Mouse (Mus musculus) intestine, embryonic 16.5 days (tissue): ENCODE results near the gene Zbtb38. TPM values are rescaled to one million over a fixed set of nuclear protein-coding genes. Genes with fewer than 3 reads are reported as not detected.

Experiments
- ATAC-seq: fragments of 200-750 bp; cut with Nextera tagmentation; 2 replicates; pipeline ENCODE4 v1.8.0; 2017; ENCODE audit warnings: moderate TSS enrichment, moderate library complexity
- H3K27ac ChIP-seq: fragments of 300-500 bp; sonication (generic); 2 replicates; pipeline ENCODE4 v1.5.1; 2014; ENCODE audit warnings: mild to moderate bottlenecking, low read length
- H3K27me3 ChIP-seq: fragments of 300-500 bp; sonication (generic); replicated peaks from 2 replicates; pipeline ENCODE4 v1.6.1; 2014; ENCODE audit warnings: low read length, control low read depth, mixed read lengths; ENCODE audit not compliant: control insufficient read depth, insufficient read depth
- H3K36me3 ChIP-seq: fragments of 300-500 bp; sonication (generic); 2 replicates; pipeline ENCODE4 v1.6.1; 2014; ENCODE audit warnings: low read length, control low read depth; ENCODE audit not compliant: control insufficient read depth, insufficient read depth
- H3K4me1 ChIP-seq: fragments of 300-500 bp; sonication (generic); 2 replicates; pipeline ENCODE4 v1.6.1; 2014; ENCODE audit warnings: low read length, control low read depth, mixed read lengths; ENCODE audit not compliant: control insufficient read depth, insufficient read depth
- H3K4me2 ChIP-seq: fragments of 300-500 bp; sonication (generic); 2 replicates; pipeline ENCODE4 v1.6.1; 2014; ENCODE audit warnings: low read depth, low read length, control low read depth
- H3K4me3 ChIP-seq: fragments of 300-500 bp; sonication (generic); 2 replicates; pipeline ENCODE4 v1.5.1; 2014; ENCODE audit warnings: mild to moderate bottlenecking, low read length
- H3K9ac ChIP-seq: fragments of 300-500 bp; sonication (generic); 2 replicates; pipeline ENCODE4 v1.6.1; 2014; ENCODE audit warnings: low read depth, low read length
- H3K9me3 ChIP-seq: fragments of 300-500 bp; sonication (generic); 2 replicates; pipeline ENCODE4 v1.6.1; 2016; ENCODE audit warnings: low read length, control low read depth; ENCODE audit not compliant: control insufficient read depth
- WGBS: fragments of 180-500 bp; shearing (Covaris S2); extraction: QIAGEN DNeasy Blood & Tissue Kit; methylation state at CpG from one replicate; pipeline ENCODE4 v1.1.7; 2014; 5-methylcytosine and 5-hydroxymethylcytosine counted together
- polyA plus RNA-seq: library from polyadenylated mRNA; unstranded; fragments of >200 nt; fragmentation: Nextera tagmentation; extraction: Ambion mirVana; gene quantifications from 2 replicates; pipeline ENCODE4 v1.2.1, GENCODE M21; 2015

Zbtb38 gene
- polyA plus RNA-seq, 1 experiment from 2014 or later: 20.3 TPM

- no peaks in the 10 kb centered on the region for H3K36me3 ChIP-seq
- H3K27ac ChIP-seq: no peak overlapping the region
- H3K4me3 ChIP-seq: no peak overlapping the region
- no peaks in the 10 kb centered on the region for H3K9me3 ChIP-seq
- 54% methylated on average over 5 of the region's 5 CpGs for WGBS
- no peak overlapping the region for H3K4me2 ChIP-seq
- H3K27me3 ChIP-seq: no peaks in the 10 kb centered on the region
- ATAC-seq: peak; percentile 43; the same call in 1 of the 2 replicates
- H3K9ac ChIP-seq: no peak overlapping the region
- no peaks in the 10 kb centered on the region for H3K4me1 ChIP-seq
Measured at GRCm38 (mm10) chr9:96668628-96669027, 84.0 kb downstream of the Zbtb38 start.

- no peaks in the 10 kb centered on the region for H3K9me3 ChIP-seq
- H3K4me2 ChIP-seq: no peak overlapping the region
- 0 out of 2 replicates have a peak, but pooled peaks cover 5% of the 10 kb centered on the region for H3K4me1 ChIP-seq
- no peak overlapping the region for H3K4me3 ChIP-seq
- no peak for ATAC-seq
- no peak overlapping the region for H3K27ac ChIP-seq
- H3K27me3 ChIP-seq: no peaks in the 10 kb centered on the region
- H3K36me3 ChIP-seq: no peaks in the 10 kb centered on the region
- H3K9ac ChIP-seq: no peak overlapping the region
- WGBS: 68% methylated on average over 10 of the region's 10 CpGs
Measured at GRCm38 (mm10) chr9:96660510-96661244, 92.0 kb downstream of the Zbtb38 start.

GRCm38 (mm10) chr9:96659801-96660200, 92.8 kb downstream of the Zbtb38 start:
- H3K36me3 ChIP-seq: no peaks in the 10 kb centered on the region
- H3K4me1 ChIP-seq: 0 out of 2 replicates have a peak, but pooled peaks cover 5% of the 10 kb centered on the region
- no peak for ATAC-seq
- no peak overlapping the region for H3K4me3 ChIP-seq
- H3K27ac ChIP-seq: no peak overlapping the region
- WGBS: 65% methylated on average over 2 of the region's 2 CpGs
- no peak overlapping the region for H3K4me2 ChIP-seq
- no peak overlapping the region for H3K9ac ChIP-seq
- H3K9me3 ChIP-seq: no peaks in the 10 kb centered on the region
- no peaks in the 10 kb centered on the region for H3K27me3 ChIP-seq

DNA sequence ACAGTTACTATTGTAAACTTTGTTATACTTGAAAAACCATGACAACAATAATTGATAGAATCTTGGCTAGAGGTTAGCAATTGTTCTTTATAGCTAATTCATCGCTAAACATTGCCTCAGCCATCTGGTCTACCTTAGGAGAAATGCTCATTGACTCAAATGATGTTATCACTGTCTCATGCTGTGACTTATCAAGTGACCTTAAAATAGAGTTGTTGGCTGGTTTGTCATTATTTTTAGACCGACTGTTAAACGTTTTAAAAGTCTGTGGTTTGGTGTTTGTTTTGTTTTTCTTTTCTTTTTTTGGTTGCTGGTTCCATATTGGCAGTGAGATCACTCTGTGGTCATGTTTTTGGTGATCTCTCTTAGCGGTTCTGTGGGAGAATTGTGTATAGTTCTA, 99.1 kb downstream of the Zbtb38 start:
- H3K4me3 ChIP-seq: no peak overlapping the region
- no peaks in the 10 kb centered on the region for H3K36me3 ChIP-seq
- no peak overlapping the region for H3K9ac ChIP-seq
- ATAC-seq: no peak
- no peaks in the 10 kb centered on the region for H3K9me3 ChIP-seq
- no peak overlapping the region for H3K4me2 ChIP-seq
- 70% methylated on average over 4 of the region's 4 CpGs for WGBS
- H3K27ac ChIP-seq: no peak overlapping the region
- peaks cover 3% of the 10 kb centered on the region; the same call in 1 of the 2 replicates for H3K4me1 ChIP-seq
- no peaks in the 10 kb centered on the region for H3K27me3 ChIP-seq

DNA sequence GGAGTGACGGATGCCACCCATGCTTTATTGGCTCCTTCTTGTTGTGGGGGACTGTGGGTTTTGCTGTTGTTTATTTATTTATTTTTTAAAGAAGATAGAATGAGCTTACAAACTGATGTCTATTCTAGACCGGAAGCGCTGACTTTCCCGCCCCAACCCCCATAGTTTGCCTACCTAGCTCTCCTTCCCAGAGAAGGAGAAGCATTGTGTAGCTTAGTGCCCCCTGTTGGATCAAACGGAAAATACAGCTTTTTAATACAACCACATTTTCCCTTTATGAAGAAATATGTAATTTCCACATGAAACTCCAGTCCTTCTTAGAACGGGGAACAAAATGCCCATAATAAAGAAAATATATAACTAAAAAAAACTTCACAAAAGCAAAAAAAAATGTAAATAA, 99.9 kb downstream of the Zbtb38 start:
- no peaks in the 10 kb centered on the region for H3K9me3 ChIP-seq
- ATAC-seq: no peak
- H3K27me3 ChIP-seq: no peaks in the 10 kb centered on the region
- WGBS: 58% methylated on average over 6 of the region's 6 CpGs
- peaks cover 3% of the 10 kb centered on the region; the same call in 1 of the 2 replicates for H3K4me1 ChIP-seq
- H3K4me2 ChIP-seq: no peak overlapping the region
- H3K36me3 ChIP-seq: no peaks in the 10 kb centered on the region
- no peak overlapping the region for H3K4me3 ChIP-seq
- H3K27ac ChIP-seq: no peak overlapping the region
- no peak overlapping the region for H3K9ac ChIP-seq

DNA sequence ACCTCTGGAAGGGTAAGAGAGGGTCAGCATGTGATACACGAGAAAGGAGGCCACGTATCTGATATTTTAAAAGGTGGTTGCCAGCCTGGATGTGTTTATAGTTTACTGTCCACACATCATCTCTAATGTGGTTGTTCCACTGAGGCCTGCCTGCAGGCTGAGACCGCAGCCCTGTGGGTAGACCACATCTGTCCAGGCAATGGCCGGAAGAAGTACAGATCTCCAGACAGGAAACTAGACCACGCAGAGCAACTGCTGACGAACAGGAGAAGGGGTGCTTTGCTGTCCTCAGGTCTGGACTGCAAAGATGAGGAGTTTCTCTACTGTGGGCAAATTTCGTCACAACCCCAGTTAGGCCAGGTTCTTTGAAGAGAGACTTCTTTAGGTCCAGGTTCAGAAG, 101.8 kb downstream of the Zbtb38 start:
- H3K4me2 ChIP-seq: no peak overlapping the region
- 65% methylated on average over 7 of the region's 7 CpGs for WGBS
- no peaks in the 10 kb centered on the region for H3K27me3 ChIP-seq
- H3K4me3 ChIP-seq: no peak overlapping the region
- H3K36me3 ChIP-seq: no peaks in the 10 kb centered on the region
- no peak overlapping the region for H3K9ac ChIP-seq
- H3K4me1 ChIP-seq: peaks cover 3% of the 10 kb centered on the region; the same call in 1 of the 2 replicates
- no peaks in the 10 kb centered on the region for H3K9me3 ChIP-seq
- H3K27ac ChIP-seq: no peak overlapping the region
- no peak for ATAC-seq

GRCm38 (mm10) chr9:96649924-96650323, 102.7 kb downstream of the Zbtb38 start:
- H3K27me3 ChIP-seq: no peaks in the 10 kb centered on the region
- no peak overlapping the region for H3K4me2 ChIP-seq
- H3K9ac ChIP-seq: no peak overlapping the region
- H3K9me3 ChIP-seq: no peaks in the 10 kb centered on the region
- H3K4me3 ChIP-seq: no peak overlapping the region
- H3K4me1 ChIP-seq: peaks cover 3% of the 10 kb centered on the region; the same call in 1 of the 2 replicates
- ATAC-seq: peak; percentile 97
- H3K27ac ChIP-seq: peak overlapping the region; percentile 26; the same call in 1 of the 2 replicates
- H3K36me3 ChIP-seq: no peaks in the 10 kb centered on the region
- WGBS: 50% methylated on average over 9 of the region's 9 CpGs

DNA sequence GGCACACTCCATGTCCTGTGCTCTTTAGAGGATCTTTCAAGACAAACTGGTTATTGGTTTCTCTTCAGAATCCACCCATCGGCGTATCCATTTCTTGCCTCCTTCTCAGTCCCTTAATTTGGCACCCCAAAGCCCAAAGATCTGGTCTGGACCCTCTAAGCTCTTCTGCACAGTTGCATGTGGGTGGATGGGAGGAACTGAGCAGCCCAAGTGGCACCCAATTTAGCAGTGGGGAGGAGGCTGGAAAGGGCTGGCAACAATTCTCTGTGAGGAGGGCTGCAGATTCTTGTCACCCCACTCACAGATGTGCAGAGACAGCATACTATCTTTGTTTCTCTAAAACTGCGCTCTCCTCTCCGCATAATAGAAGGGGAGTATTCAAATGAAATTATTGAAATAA, 103.3 kb downstream of the Zbtb38 start:
- no peaks in the 10 kb centered on the region for H3K9me3 ChIP-seq
- WGBS: 92% methylated on average over 4 of the region's 4 CpGs
- no peak overlapping the region for H3K27ac ChIP-seq
- no peaks in the 10 kb centered on the region for H3K36me3 ChIP-seq
- H3K4me3 ChIP-seq: no peak overlapping the region
- no peak overlapping the region for H3K9ac ChIP-seq
- H3K4me1 ChIP-seq: peaks cover 3% of the 10 kb centered on the region; the same call in 1 of the 2 replicates
- H3K27me3 ChIP-seq: no peaks in the 10 kb centered on the region
- peak; percentile 4; the same call in 1 of the 2 replicates for ATAC-seq
- no peak overlapping the region for H3K4me2 ChIP-seq

- ATAC-seq: no peak
- H3K27ac ChIP-seq: no peak overlapping the region
- H3K4me1 ChIP-seq: peaks cover 3% of the 10 kb centered on the region; the same call in 1 of the 2 replicates
- H3K4me3 ChIP-seq: no peak overlapping the region
- H3K27me3 ChIP-seq: no peaks in the 10 kb centered on the region
- H3K9me3 ChIP-seq: no peaks in the 10 kb centered on the region
- H3K36me3 ChIP-seq: no peaks in the 10 kb centered on the region
- no peak overlapping the region for H3K9ac ChIP-seq
- H3K4me2 ChIP-seq: no peak overlapping the region
- WGBS: 64% methylated on average over 2 of the region's 2 CpGs
Measured at GRCm38 (mm10) chr9:96646668-96647295, 105.8 kb downstream of the Zbtb38 start.
